Mouse (Mus musculus): ENCODE results near the gene Zbtb40. TPM values are rescaled to one million over a fixed set of nuclear protein-coding genes. Genes with fewer than 3 reads are reported as not detected.

Zbtb40 gene
- total RNA-seq, 2 experiments from 2014 or later = 8.4 to 11.3 TPM

DNA sequence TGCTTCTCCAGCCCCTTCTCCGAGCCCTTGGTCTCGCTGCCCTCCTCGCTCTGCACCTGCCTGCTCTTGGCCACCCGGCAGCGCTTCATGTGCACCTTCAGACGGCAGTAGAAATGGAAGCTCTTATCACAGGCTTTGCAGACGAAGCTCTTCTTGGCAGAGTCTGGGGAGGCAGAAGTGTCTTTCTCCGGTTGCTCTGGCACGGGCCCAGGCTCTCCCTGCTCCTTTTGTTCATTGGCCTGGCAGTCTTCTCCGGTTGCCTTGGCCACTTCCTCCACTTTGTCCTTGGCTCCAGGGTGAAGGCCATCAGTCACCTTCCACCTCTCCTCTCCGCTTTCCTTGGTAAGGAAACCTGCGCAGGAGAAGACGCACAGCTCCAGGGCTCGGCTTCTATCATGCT is 53.2 kb downstream of the Zbtb40 start:
- no peak for DNase-seq (ENCODE audit: low spot score in 2 of 2)
- intact Hi-C loops (cut with DNase I) = no loop called here

DNA sequence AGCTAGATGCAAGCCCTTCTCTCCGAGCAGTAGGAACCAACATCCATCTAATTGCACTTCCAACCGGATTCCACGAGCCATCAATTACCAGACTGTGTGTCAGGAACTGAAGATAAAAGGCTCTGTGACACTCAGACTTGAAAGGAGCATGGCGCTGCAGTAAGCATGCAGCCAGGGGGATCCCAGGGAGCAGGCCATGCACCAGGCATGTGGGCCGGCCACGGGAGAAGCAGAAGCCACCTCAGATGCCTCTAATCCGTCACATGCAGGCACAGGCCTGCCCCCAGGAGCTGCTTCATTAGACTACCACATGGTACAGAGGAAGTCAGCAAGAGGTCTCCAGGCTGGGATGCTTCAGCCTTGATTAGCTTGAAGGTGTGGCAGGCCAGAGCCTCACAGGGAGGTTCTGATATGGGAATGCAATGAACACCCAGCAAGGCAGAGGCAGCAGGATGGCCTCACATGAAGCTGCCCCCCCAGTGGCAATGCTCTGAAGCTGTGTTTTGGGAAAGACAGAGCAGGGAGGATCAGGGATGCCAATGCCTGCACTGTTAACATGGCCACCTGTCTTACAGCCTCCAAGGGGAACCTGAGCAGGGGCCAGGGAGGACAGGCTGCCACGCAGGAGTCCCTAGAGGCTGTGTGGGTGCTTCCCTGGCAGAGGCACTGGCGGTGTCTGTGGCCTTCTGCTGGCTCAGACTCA is 66.5 kb downstream of the Zbtb40 start:
- no peak for DNase-seq (ENCODE audit: low spot score in 2 of 2)
- intact Hi-C loops (cut with DNase I) = loop anchor here (5.0 kb wide), 3 partner anchors 55 to 90 kb away; partner anchors contain the start of gene C1qc

DNA sequence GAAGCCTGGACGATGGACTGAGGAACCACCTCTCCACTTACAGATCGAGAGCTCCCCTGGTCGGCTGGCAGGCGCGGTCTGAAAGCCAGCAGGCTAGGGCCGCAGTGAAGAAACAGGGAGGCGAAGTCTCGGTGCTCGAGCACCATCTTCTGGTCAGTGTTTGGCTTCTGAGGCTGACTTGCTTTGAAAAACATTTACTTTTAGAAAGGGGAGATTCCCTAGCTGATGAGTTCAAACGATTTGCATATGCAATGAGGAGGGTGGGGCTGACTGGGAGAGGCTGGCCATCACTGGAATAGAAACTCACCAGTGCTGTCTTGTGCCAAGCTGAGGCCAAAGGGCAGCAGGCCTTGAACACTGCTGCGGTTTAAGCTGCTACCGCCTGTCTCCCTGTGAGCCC is 67.3 kb downstream of the Zbtb40 start:
- peak; percentile 64 to 73 for DNase-seq (ENCODE audit: low spot score in 2 of 2)
- intact Hi-C loops (cut with DNase I) = loop anchor here (5.0 kb wide), 3 partner anchors 54 to 89 kb away; partner anchors contain the start of gene C1qc

DNA sequence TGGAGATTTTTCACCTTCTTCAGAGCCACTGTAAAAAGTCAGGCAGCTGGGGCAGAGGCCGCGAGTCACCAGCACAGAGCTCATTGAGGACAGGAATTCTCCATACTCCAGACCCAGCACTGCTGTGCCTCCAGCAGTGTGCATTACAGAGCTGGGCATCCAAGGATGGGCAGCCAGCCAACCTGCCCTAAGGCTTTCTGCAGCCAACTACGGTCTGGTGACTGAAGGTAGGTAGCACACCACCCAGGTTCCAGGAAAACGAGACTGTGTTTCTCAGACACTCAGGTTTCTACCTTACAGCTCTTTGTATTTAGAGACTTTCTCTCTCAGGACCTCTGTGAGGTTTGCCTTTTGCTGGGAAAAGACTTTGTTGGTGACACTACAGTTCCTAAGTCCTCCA is 67.7 kb downstream of the Zbtb40 start:
- no peak for DNase-seq (ENCODE audit: low spot score in 2 of 2)

DNA sequence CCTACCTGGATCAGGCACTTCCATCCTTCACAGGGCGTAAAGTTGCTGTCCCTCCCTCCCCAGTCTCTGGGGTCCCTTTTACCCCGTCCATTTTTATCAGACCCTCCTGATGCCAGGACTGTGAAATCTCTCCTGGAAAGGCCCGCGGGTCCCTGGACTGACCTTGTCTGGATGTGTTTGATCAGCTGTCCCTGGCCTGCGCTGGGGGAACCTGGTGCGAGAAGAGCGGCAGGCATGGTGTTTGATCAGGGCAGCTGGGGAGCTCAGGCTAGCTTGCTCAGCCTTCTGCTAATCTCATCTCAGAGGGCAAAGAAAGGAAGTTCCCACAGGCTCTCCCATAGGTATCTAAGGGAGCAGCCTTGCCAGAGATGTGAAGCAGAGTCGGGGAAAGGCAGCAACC is 71.4 kb downstream of the Zbtb40 start:
- DNase-seq (ENCODE audit: low spot score in 2 of 2) = no peak
- intact Hi-C loops (cut with DNase I) = loop anchor here (5.0 kb wide), 1 partner anchor 325 kb away; no protein-coding TSS in a partner anchor

More for the DNA sequence above, 67.7 kb downstream of the Zbtb40 start:
- intact Hi-C loops (cut with DNase I) = loop anchor here (5.0 kb wide), 3 partner anchors 54 to 89 kb away; partner anchors contain the start of gene C1qc

DNA sequence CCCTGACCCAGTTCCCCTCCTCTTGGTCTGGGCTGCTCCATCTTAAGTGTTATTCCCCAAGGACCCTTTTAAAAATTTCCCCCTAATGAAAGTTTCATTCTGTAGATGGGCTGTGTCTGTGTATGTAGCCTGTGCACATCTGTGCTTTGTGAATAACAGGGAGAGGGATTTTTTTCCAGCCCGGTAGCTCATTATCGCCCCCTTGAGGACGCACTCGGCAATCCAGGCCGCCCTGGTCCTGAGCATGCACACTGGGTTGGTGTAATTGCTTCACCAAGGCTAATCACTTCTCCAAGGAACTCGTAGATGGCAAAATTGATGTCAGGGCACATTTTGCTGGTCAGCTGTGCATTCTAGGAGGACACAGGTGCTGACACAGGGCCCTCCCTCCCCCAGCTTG is 77.7 kb downstream of the Zbtb40 start:
- intact Hi-C loops (cut with DNase I) = no loop called here
- DNase-seq (ENCODE audit: low spot score in 2 of 2) = peak; percentile 41 to 51

DNA sequence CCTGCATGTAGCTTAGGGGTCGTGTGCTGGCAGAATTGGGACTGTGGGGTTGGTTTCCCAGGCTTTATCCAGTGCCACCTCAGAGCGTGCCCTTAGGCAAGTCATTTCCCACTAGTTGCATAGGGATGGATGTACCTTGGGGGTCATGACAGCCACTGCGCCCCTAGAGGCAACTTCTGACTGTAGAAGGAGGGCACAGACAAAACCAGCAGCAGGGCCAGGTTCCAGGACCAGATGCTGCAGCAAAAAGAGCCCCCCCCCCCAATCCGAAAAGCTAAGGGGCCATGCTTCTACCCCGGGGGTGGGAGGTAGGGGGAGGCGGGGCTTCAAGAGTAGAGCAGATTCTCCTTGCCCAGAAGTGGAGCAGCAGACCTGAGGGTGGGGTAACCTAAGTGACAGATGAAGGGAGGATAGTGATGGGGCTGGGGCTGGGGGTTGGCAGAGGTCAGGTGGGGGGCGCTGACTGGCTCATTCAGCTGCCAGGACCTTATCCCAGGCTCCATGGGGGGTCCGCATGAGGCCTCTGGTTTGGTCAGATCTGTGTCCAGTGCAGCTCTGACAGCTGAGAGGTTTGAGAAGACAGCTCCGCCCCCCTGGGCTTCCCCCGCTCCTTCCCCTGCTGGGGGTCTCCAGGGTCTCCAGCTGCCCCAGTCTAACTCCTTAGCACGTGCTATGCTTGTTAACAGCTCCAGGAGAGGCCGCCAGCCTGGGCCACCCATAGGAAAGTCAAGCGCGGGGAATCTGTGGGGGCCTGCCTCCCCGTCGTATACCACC is 78.9 kb downstream of the Zbtb40 start:
- DNase-seq (ENCODE audit: low spot score in 2 of 2) = no peak
- intact Hi-C loops (cut with DNase I) = no loop called here

DNA sequence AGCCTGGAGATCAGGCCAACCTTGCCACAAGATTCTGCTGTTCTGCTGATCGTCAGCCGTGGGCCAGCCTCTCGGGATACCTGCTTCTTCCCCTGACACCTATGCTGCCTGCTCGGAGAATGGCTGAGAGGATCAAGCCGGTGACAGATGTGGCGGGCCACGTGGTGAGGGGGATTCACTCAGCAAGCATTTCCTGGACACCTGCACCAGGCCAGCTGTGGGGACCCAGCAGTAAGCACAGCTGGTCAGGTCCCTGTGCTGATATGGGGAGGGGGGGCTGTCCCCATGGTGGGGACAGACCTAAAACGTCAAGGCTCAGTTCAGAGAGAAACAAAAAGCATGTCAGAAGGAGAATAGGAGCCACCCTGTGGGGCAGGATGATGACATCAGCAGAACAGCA is 79.5 kb downstream of the Zbtb40 start:
- DNase-seq (ENCODE audit: low spot score in 2 of 2) = no peak

DNA sequence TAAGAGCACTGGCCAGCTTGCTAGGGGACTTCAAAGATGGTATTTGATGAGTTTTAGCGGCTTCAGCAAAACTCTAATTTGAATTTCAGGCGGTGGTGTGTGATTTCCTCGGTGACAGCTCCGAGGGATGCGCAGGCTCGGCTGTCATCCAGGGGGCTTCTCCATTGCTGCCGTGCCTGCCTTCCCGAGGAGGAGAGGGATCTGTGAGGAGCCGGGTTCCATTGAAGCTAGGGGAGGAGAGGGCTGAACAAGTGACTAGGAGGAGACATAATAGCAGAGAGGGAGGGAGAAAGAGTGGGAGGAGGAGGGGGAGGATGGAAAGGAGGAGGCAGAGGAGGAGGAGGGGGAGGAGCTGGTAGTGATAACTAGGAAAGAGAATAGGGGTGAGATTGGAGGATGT is 81.1 kb downstream of the Zbtb40 start:
- intact Hi-C loops (cut with DNase I) = no loop called here
- no peak for DNase-seq (ENCODE audit: low spot score in 2 of 2)

More for the DNA sequence above, 79.5 kb downstream of the Zbtb40 start:
- intact Hi-C loops (cut with DNase I) = no loop called here

DNA sequence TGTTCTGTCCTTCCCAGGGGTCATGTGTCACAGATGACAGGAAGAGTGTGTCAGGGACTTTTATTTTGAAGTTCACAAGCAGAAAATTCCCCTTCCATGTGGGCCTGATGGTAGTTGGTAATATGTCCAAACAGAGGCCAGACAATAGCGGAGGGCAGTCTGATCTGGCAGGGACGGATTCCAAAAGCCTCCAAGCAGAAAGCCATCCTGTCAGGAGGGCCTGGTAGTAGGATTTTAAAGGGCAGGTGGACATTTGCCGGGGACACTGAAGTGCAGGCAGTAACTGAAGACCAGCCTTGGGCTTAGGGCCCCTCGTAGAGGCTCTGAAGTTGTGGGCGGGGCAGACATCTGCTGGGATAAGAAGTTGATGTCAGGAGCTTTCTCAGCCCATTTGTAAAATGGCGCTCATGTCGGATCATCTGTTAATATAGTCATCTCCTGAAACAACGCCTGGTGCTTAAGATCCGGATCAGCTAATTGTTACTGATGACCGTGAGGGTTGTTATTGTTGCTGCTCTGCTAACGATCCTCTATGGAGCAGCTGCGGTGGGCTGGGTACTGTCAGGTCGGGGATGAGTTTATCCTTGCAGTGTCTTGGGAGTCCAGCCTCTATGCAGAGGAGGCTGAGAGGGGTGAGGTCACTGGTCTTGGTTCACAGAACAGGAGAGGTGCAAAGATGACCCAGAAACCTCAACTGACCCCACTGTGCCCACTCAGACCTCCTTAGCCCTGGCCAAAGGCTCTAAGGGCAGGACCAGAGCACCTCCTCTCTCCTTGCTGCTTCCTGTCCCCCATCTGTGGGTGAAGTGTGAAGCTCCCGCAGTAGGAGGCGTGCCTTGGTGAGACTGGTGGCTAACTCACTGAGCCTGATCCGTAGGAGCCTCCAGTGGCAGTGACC is 81.9 kb downstream of the Zbtb40 start:
- intact Hi-C loops (cut with DNase I) = no loop called here
- DNase-seq (ENCODE audit: low spot score in 2 of 2) = no peak

DNA sequence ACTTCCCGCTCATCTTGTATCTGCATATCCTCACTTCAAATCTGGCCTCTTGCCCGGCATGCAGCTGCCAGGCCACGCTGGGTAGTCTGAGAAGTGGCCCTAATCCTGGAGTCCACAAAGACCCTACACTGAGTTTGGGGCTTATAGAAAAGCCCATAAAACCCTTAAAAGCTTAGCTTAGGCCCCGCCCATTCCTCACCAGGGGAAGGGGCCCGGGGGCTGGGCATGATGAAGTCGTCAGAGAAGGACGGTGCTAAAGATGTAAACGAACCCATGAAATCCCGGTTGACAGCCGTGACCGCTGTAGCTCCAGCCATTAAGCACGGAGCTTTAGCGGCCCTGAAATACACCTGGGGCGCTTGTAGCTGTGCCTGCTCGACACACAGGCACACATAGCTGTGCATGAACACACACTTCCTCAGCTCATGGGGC is 83.6 kb downstream of the Zbtb40 start:
- no peak for DNase-seq (ENCODE audit: low spot score in 2 of 2)
- intact Hi-C loops (cut with DNase I) = no loop called here

DNA sequence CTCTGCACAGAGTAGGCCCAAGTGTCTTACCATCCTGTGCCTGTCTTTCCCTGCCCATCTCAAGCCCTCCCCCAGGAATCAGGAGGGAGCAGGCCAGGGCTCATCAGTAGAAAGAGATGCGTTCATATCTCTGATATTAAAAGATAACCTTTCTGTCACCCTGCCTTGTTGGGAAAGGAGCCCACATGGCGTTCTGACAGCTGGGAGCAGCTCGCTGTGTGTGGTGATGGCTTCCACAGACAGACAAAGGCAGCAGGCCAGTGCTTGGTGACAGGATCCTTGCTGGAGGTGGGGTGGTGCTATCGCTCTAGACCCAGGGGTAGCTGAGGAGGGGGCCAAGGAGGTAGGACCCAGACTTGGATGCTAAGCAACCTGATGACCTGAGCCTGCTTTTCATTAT is 86.2 kb downstream of the Zbtb40 start:
- DNase-seq (ENCODE audit: low spot score in 2 of 2) = no peak
- intact Hi-C loops (cut with DNase I) = no loop called here

DNA sequence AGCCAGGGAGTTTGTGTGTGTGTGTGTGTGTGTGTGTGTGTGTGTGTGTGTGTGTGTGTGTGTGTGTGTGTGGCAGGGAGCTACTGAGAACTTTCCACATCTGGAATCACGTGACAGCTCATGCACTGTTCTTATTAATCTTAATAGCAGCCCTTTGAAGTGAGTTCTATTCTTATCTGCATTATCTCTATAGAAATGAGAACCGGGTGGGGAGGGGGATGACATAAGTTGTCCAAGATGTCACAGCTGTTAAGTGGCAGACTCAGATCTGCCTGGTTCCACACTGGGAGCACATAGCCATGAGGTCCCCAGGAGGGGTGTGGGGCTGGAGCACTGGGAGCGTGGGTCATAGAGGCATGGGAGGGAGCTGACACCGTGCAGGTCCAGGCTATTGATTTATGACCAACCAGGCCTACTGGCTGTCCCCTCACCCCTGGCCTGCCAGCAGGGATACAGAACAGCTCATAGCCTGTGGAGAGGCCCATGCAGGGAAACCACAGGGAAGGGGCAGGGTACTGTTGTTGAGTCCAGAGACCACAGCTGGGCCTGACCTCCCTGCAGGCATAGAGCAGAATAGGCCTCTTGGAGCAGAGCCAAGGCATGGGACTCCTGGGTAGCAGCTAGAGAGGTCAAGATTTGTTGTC is 86.8 kb downstream of the Zbtb40 start:
- intact Hi-C loops (cut with DNase I) = no loop called here
- DNase-seq (ENCODE audit: low spot score in 2 of 2) = no peak

DNA sequence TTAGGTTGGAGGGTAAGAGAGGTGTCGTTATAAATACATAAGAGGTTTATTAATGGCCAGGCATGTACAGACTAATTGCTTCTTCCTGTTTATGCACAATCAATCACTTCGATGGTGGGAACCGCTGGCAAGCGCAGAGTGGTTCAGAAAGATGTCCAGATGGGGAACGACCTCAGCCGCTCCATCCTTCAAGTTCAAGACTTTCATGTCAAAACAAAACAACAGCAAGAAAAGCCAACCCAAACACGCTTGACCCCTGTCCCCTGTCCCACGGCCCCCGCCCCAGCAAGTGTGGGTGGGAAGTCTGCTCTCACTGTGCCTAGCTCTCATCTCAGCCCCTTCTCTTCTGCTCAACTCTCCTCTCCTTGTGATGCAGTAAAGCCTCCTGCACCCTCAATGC is 88.0 kb downstream of the Zbtb40 start:
- no peak for DNase-seq (ENCODE audit: low spot score in 2 of 2)
- intact Hi-C loops (cut with DNase I) = no loop called here

DNA sequence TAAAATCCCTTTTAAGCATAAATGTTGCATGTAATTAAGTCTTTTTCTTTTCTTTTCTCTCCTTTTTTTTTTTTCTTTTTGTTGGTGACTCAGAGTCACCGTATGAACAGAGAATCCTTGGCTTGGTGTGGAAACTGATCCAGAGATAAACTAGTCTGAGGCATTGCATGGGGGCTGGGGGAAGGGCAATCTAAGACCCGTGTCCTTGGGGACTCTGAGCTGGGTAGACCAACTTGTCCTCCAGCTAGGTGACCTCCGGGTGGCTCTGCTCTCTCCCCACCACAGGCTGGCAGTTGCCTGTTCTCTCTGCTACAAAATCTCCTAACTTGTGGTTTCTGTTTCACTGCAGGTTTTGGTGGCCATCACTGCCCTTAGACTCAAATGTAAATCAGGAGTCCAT is 88.5 kb downstream of the Zbtb40 start:
- intact Hi-C loops (cut with DNase I) = no loop called here
- no peak for DNase-seq (ENCODE audit: low spot score in 2 of 2)

DNA sequence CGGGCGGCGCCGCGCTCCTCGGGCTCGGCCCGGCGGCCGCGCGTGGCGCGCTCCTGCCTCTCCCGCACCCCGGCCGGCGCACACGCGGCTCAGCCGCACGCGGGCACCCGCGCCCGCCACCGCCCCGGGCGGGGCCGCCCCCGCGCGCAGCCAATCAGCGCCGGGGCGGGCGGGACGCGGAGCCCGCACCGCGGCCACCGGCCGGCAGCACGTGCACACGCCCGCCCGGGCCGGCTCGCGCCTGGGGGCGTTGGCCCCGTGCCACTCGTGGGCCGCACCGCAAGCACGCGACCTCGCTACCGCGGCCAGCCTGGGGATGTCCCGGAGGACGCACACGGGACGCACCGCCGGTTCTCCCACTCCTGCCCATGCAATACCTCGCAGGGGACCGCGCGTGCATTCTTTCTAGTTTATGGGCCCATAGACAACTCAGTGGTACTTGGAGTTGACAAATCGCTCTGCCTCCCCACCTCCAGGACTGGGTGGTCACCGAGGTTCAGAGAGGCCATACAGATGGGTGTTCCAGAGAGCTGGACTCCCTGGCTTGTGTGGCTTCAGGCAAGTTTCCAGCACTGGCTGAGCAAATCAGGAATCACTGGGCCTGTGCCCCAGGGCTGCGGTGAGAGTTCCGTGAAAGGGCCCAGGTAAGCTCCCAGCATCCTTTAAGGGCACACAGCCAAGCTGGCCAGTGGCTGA is 91.7 kb downstream of the Zbtb40 start, which contains the start of gene Epha8:
Gene Epha8, minus strand, starts transcription at position 66 of the 696 bp plus-strand sequence.
- intact Hi-C loops (cut with DNase I) = no loop called here
- DNase-seq (ENCODE audit: low spot score in 2 of 2) = peak in 1 of 2 experiments; percentile 19

DNA sequence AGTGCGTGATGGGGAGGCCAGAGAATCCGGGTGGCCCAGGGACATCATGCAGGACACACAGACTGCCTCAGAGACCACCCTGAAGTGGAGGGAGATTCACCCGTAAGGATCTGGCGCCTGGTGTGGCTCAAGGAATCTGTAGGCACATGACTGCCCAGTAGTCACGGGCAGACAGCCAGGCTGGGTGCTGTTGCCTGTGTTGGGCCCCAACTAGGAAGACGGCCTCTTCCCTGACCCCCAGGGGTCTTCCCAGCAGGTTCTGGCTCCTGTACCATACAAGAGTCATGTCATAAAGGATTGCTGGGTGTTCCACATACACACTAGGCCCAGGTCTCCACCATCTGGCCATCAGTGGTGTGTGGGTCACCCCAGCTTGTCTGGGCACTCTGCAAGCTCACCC is 94.0 kb downstream of the Zbtb40 start:
- no peak for DNase-seq (ENCODE audit: low spot score in 2 of 2)
- intact Hi-C loops (cut with DNase I) = no loop called here

DNA sequence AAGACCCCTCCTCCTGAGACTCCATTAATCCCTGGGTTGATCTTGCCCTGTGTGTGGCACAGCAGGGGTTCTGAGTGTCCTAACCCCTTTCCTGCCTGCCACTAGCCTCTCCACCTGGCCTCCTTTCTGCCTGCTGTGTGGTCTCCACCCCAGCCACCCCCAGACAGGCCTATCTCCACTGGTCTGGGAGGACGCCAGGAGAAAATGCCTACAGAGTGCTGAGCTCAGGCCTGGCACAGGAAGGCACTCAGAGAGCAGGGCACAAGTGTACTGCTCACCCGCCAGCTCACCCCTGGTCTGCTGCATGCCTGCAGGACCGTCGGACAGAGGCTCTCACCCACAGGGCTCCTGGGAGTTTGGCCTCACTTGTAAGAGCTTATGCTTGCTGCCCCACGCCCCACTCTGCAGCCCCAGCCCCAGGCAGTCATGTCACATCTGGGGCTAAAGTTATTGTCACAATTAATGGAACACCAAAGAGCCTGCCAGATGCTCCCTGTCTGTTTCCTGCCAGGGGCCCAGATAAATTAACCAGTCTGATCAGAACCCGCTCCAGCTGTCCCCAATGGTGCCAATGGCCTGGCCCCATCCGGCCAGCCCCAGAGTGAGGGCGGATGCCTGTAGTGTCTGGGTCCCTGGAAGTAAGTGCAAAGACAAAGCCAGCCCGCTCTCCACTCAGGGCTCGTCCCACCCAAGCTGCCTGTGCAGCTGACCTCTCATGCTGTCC is 99.2 kb downstream of the Zbtb40 start:
- no peak for DNase-seq (ENCODE audit: low spot score in 2 of 2)
- intact Hi-C loops (cut with DNase I) = no loop called here

Measured in left cerebral cortex, postnatal 14 days (tissue).